Mouse (Mus musculus): ENCODE measurements around the gene Lgals1.

Gene Lgals1

DNA sequence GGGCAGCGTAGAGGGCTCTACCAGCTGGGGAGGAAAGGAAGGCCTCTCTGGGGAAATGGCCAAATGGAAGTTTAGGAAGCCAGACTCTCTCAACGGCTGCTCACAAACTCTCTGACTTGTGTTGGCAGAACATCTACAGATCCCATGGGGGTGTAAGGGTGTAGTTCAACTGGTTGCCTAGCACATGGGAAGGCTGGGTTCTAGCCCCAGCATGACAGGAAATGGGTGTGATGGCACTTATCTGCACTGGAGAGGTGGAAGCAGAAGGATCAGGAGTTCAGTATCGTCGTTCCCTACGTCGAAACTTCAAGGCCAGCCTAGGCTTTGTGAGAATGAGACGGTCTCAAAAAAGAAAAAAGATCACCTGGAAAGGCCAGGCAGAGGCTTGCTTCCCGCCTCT is 17.5 kb upstream of the Lgals1 start:
- no peak for DNase-seq (ENCODE audit: low read depth in 2 of 2, low spot score in 2 of 2)

DNA sequence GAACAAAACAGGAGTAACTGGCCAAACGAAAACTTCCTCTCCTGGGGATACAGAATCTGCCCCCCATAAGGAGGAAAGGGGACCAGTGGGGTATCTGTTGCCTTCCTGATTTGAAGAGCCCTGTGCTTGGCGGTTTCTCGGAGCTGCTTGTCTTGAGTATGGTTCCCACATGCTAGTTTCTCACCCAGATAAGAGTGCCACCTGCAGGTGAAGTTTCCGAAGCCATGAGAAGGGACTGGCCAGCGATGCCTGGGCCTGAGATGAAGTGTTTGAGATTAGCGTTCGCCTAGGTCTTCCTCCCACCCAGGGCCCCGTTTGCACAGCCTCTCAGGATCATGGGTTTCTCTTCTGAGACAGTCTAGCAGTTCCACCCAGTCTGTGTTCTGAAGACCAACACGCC is 14.5 kb upstream of the Lgals1 start:
- DNase-seq (ENCODE audit: low read depth in 2 of 2, low spot score in 2 of 2), result no peak

DNA sequence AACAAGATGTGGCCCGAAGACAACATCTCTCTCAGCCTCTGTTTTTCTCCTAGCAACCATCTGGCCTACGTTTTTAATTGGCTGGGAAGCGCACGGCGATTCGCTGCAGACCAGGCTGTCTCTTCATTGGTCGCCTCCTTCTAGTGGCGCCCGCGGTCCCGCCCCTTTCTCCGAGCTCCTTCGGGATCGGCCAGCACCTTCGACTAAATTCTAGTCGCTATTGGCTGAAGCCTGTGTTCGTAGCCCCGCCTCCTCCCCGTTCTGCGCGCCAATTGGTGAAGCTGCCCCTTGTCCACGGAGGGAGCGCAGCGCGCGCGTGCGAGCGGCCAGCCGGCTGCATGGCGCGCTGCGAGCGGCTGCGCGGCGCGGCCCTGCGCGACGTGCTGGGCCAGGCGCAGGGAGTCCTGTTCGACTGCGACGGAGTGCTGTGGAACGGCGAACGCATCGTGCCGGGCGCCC is 12.9 kb upstream of the Lgals1 start, which contains the start of gene Pdxp:
Pdxp (plus strand) TSS at position 288 of the 459 bp plus-strand sequence.
- DNase-seq (ENCODE audit: low read depth in 2 of 2, low spot score in 2 of 2), result peak; percentile 89

DNA sequence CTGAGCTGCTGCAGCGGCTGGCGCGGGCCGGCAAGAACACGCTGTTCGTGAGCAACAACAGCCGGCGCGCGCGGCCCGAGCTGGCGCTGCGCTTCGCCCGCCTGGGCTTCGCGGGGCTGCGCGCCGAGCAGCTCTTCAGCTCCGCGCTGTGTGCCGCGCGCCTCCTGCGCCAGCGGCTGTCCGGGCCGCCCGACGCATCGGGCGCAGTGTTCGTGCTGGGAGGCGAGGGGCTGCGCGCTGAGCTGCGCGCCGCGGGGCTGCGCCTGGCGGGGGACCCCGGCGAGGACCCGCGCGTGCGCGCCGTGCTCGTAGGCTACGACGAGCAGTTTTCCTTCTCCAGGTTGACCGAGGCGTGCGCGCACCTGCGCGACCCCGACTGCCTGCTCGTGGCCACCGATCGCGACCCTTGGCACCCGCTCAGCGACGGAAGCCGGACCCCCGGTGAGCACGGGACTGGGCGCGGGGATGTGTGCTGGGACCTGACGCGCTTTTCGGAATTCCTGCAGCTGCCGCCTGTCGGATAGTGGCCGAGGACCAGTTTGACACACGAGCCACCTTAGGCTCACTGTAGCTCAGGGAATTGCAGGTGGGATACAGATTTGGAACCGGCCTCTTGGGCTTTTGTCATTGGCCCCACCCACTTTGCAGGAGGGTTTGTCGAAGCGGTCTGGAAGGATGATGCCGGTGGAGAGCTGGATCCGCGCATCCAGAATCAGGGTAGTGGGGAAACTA is 12.3 kb upstream of the Lgals1 start:
- DNase-seq (ENCODE audit: low read depth in 2 of 2, low spot score in 2 of 2), result no peak

DNA sequence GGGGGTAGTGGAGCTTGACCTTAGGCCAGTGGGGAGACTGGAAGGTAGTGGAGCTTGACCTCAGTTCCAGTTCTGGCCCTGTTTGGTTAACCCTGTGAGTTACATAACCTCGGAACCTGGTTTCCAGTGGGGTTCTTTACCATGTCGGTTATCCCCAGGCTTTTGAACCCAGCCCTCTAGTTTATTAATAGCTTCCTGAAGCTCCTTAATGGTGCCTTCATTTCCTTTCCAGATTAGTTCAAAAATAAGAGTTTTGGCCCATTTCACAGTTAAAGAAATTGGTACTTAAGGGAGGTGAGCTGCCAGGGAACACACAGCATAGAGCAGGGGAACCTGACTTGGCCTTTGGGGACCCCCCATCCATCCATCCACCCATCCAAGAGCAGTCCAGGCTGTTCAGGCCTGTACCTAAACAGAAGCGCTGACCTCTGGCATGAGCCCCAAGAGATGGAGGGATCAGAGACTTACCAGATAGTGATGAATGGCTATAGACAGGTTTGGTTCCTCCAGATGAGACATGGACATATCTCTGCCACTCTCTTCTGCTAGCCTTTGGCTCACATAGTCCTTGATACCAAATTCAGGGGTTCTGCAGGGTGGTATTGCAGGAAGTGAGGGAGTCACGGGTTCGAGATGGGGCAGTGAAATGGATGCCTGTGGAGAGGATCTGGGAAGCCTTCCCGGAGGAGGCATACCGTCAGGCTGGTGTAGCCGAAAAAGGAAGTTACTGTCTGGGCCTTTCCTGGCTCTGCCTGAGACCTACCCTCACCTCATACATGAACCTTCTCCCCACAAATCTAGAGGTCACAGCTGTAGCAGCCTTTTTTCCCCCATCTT is 11.5 kb upstream of the Lgals1 start:
- DNase-seq (ENCODE audit: low read depth in 2 of 2, low spot score in 2 of 2), result no peak

DNA sequence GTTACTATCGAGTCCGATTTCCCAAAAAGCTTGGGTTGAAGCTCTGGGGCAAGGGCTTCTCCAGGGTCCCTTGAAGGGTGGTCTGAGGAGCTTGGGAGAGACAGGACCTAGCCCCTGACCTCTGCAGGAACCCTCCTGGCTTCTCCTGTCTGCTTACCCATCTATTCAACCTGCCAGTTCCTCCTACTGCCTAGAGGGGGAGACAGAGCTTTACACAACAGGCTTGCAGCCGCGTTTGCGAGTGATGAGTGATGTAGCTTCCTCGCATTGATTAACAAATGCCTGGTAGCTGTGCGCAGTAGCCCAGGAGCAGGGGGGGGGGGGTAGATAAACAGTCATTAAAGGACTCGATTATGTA is 10.9 kb upstream of the Lgals1 start:
- DNase-seq (ENCODE audit: low read depth in 2 of 2, low spot score in 2 of 2), result peak; percentile 58 to 72

DNA sequence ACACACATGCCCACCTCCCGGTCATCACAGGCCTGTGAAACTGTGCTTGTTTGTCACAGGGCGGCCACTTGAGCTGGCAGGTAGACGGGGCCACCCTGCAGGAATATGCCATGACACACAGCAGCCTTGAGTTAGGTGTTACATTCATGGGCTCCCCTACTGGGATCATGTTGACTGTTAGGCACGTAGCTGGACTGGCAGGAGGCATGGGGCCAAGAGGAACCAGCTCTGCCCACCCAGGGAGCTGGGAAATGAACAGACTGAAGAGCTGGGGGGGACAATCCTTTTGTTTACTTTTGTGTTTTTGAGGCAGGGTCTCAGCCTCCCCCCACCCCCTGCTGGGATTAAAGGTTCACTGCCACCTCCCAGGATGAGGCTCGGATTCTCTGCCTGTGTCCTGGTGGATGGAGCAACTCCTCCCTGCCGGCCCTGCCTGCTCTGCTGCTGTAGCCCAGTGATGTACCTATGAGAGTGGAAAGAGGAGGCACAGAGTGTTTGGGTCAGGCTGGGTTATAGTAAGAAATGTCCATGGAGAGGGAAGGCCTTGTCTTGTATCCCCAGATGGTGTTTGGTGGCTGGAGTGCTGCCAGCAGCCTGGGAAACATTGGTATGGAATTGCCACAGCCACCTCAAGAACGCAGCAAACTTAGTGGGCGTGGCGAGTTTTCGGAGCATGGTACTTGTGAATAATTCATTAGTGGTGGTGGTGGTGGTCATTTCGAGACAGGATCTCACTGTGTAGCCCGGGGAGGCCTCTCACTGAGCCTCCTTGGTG is 10.3 kb upstream of the Lgals1 start:
- DNase-seq (ENCODE audit: low read depth in 2 of 2, low spot score in 2 of 2), result no peak

DNA sequence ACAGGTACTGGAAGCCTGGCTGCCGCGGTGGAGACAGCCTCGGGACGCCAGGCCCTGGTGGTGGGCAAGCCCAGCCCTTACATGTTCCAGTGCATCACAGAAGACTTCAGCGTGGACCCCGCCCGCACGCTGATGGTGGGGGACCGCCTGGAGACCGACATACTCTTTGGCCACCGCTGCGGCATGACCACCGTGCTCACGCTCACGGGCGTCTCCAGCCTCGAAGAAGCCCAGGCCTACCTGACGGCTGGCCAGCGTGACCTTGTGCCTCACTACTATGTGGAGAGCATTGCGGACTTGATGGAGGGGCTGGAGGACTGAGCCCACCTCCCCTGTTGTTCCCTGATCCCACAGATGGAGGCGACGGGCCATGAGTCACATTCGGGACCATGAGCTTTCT is 8.4 kb upstream of the Lgals1 start:
- DNase-seq (ENCODE audit: low read depth in 2 of 2, low spot score in 2 of 2), result no peak

DNA sequence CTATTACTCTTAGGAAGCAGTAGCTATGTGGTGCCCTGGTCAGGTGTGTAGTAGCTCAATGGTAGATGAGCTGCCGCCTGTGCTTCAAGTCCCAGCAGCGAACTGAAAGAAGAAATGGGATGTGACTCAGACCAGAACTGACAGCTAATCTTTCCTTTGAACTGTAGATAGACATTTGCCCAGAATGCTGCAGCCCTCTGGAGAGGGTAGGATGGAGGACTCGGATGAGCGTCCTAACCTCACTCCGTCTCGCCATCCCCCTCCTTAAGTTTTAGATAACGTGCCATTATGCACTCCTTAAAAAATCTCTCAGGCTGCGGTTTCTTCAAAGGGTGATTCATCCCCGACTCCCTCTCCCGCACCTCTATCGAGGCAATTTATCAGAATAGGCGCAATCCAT is 6.6 kb upstream of the Lgals1 start:
- DNase-seq (ENCODE audit: low read depth in 2 of 2, low spot score in 2 of 2), result no peak

DNA sequence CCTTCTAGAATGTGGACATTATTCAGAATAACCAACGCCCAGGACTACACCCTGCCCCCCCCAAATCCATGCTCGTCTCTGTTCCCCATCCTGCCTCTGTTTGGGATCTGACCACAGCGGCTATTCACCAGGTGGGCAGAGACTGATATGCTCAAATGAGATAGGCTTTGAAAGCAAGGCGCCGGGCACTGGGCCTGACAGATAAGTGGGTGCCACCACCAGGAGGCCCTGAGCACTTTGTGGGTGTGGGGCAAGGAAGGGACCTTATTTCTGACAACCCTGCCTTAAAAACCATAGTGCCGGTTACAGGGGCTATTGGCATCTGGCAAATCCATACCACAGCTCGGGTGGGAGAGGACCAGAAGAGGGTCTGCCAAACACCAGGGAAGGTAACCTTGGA is 3.8 kb upstream of the Lgals1 start:
- no peak for DNase-seq (ENCODE audit: low read depth in 2 of 2, low spot score in 2 of 2)

DNA sequence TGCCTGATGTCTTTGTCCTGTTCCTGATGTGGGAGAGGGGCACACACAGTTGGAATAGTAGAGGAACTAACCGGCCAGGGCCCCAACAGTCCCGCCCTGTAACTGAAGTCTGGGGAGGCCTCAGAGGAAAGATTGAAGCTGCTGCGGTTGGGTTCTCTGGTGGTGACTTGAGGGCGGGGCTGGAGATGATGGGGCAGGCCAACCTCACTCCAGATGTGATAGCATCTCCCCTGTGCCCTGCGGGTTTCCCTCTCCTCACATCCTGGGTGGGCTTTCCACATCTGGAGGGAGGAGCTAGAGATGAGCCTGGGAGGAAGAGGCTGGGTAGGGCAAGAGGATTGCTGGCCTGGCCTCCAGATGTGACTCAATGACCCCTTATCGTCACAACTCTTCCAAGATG is 2.9 kb upstream of the Lgals1 start:
- DNase-seq (ENCODE audit: low read depth in 2 of 2, low spot score in 2 of 2), result peak; percentile 60 to 73

DNA sequence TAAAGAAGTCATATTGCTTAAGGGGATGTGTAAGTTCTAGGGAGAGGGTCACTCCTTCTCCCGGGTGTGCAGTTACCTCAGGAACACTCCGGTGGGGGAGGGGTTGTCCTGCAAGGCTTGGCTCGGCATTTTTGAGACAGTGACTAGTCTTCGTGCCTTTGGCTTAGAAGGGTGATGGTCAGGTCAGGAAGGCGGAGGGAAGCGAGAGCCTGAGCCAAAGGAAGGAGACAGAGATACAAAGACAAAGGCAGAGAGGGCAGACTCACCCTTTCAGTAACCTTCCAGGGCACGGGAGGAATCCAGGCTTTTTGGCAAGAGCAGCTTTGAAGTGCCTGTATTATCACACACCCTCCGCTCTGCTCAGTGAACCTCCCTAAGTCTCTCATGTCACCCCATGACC is 1.4 kb upstream of the Lgals1 start:
- no peak for DNase-seq (ENCODE audit: low read depth in 2 of 2, low spot score in 2 of 2)

DNA sequence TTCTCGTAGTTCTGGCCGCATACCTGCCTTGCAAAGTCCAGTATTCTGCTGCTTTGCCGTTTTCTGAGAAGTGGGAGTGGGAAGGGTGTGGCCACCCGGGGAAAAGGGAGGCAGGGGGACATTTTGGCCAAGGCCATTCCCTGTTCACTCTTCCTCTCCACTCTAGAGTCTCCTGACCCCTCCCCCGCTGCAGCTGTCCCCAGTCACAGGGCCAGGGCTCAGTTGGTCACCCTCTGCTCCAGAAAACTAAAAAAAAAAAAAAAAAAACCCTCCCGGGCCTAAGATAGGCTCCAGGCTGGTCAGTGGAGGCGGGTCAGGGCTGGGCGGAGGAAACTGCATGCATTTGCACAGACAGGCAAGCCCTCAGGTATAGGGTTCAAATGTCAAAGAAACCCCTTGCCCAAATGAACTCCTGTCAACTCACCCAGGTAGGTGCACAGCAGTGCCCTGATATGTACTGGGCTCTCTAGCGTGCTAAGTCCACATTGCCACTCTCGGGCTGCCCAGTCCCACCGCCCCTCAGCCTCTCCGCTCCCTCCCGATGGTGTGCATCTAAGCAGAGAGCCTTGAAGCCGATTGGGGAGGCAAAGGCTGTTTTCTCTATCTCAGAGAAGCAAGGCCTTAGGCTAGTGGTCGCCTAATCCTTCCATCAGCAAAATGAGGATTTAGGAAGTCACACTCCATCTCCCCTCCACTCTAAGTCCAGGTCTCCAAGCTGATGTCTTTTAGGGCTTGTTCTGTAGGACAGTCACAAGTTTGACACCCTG is 679 bp downstream of the Lgals1 start:
- DNase-seq (ENCODE audit: low read depth in 2 of 2, low spot score in 2 of 2), result no peak

DNA sequence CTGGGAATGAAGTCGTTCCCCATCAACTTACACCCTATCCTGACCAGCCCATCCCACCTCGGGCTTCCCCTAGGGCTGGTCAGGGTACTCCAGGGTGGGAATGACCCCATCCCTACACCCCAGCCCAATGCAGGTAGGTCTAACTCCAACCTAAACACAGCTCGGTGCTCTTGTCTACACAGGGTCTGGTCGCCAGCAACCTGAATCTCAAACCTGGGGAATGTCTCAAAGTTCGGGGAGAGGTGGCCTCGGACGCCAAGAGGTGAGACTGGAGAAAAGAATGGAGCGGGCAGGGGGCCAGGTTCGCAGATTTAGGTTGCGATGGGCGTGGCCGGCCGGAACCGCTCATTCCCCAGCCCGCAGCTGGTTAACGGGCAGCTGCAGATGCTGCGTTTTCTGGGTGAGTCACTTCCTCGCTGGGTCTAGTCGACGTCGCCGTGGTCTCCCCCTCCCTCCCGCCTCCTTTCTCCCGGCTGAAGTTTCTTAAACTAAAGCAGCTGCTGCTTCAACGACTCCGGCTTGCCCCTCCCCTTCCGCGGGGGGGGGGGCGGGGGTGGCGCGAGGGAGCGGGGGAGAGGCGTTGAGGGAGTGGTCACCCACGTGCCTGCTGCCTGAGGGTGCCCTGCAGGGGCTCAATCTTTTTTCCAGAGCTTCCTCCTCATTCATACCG is 1.4 kb downstream of the Lgals1 start:
- peak; percentile 64 to 73 for DNase-seq (ENCODE audit: low read depth in 2 of 2, low spot score in 2 of 2)

DNA sequence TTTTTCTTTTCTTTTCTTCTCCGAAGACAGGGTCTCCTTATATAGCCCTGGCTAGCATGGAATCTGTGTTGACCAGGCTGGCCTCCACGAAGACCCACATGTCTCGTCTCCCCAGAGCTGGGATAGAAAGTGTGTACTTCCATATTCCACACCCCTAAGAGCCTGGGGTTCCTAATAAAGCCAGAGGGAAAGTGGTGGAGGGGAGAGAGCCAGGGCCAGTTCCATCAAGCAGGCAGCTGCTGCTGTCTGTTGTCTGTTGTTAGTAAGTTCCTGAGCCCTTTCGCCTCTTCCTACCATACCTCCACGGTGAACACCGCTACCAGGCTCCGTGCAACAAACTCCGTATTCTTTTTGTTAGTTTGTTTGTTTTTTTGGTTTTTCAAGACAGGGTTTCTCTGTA is 2.0 kb downstream of the Lgals1 start:
- DNase-seq (ENCODE audit: low read depth in 2 of 2, low spot score in 2 of 2), result no peak

DNA sequence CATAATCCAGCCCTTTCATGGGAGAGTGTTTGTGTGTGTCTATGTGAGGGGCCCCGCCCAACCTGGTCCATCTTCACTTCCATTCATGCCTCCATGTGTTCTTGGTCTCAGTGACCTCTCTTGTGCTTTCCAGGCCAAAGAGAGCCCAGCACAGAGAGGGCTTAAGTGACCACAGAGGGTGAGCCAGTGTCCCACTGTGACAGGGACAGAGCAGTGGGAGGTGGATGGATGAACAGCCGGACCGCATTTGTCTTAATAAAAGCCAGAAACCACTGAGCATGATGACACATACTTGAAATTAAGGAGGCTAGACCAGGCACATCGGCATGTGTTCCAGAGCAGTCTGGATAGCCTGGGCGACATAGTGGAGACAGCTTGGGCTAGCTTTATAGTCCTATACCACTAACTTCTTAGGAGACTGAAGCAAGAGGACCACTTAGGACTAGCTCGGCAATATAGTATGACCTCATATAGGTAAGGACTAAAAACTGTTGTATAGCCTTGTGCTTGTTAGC is 3.7 kb downstream of the Lgals1 start:
- no peak for DNase-seq (ENCODE audit: low read depth in 2 of 2, low spot score in 2 of 2)

DNA sequence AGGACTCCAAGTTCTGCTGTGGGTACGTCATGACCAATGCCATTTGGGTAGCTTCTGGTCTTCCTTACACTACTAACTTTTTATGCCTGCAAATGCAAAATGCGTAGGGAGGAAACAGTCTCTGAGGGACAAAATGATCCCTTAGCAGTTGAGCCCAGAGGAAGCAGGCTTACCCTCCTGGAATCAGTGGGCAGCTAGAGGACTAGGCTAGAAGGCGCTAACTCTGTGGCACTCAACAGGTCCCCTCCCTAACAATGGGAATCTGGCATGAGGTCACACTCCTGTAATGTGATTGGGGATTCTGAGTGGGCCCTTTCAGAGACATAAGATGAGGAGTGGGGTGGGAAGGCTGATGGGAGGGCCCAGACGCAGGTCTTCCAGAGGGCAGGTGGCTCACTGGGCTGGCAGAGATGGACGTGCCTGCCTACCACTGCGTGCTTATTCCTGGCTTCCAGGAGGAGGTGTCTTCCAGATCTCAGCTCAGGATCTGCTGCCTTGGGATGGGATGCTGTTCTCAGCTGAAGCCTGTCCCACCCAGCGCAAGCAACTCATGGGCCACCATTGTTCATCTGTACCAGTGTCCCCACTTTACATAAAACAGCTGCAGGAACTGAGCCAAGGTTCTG is 4.4 kb downstream of the Lgals1 start:
- DNase-seq (ENCODE audit: low read depth in 2 of 2, low spot score in 2 of 2), result no peak

DNA sequence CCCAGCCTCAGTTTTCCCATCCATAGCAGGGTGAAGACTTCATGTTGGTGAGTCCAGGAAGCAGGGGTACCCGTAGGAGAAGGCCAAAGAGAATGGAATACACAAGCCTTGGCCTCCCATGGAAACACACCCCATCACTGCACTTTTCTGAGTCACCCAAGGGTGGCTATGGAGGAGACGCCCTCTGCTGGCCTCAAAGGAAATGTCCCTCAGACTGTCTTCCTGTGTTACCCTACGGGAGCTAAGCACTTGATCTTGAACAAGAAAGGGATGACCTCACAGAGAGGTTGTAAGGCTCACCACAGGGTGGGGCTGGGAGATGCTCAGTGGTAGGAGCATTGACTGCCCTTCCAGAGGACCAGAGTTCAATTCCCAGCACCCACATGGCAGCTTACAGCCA is 5.1 kb downstream of the Lgals1 start:
- DNase-seq (ENCODE audit: low read depth in 2 of 2, low spot score in 2 of 2), result peak; percentile 64 to 70

DNA sequence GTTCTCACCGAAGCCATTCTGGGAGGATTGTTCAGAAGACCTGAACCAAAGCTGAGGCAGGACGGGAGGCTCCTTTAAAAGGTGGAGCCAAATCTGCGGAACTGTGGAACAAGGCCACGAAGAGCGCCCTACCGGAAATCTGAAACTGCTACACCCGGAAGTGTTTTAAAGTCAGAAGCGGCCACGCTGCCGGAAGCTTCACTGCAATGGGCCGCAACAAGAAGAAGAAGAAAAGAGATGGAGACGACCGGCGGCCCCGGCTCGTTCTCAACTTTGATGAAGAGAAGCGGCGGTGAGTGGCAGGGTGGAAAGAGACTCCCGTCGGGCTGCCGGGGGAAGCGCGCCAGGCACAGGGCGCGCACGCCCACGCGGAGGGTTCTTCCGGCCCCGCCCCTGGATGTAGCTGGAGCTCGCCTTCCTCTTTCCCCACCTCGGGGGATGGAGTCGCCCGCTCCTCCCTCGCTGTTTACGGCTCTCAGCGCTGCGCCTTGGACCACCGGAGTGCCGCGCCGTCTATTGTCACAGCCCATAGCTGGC is 8.3 kb downstream of the Lgals1 start, which contains the start of gene Nol12:
Nol12 (plus strand) TSS at position 150 of the 537 bp plus-strand sequence.
- peak; percentile 77 to 80 for DNase-seq (ENCODE audit: low read depth in 2 of 2, low spot score in 2 of 2)

All from CD8-positive naive resting alpha-beta T cell, adult 2 months (primary cell).